Mouse (Mus musculus): Measurements from ENCODE around the gene Mus81.
"Not testable (repeated sequence)": the region's sequence is repeated elsewhere in the genome, so short reads cannot be mapped to it uniquely, and the experiment has no call there.

Gene Mus81

GRCm38 (mm10) chr19:5492641-5493040 lies 4.4 kb upstream of the Mus81 start:
- no peak for DNase-seq (ENCODE audit: low spot score in 2 of 2)

DNA sequence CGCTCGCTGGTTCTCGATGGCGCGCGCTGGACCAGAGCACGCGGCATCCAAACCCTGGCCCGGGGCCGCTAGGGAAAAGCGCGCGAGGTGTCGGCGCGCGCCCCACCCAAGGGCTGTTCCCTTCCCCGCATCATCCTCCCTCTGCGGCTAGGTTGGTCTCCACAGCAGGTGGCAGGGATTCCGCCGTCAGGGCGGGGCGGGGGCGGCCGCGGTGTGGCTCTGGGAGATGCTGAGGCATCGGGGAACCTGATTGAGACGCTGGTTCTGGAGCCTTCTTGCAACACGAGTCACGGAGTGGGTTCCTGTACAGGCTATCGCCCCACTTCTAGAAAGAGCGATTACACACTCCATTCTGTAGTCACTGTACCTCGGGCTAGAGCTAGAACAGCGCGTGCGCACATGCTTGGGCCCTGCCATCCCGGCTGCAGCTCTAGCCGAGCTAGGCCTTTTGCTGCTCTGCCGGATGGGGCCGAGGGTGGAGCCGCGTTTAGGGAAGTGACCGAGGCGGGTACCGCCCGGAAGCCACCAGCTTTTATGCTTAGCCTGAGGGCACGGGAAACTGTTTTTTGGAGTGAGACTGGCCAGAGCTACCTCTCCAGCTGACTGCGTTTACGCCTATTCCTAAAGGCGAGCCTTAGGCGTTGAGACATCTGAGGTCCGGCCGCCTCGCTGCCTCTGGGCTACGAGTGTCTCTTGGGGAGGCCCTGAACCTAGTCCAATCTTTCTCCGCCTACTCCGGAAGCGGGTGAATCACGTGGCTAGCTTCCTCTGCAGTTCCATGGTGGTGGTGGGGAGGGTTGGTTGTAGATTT lies 2.9 kb upstream of the Mus81 start:
- DNase-seq (ENCODE audit: low spot score in 2 of 2) = peak in 1 of 2 experiments; percentile 84

GRCm38 (mm10) chr19:5490313-5490897 lies 2.2 kb upstream of the Mus81 start, which contains the start of gene Cfl1:
Cfl1 (plus strand) TSS chr19:5490455.
- DNase-seq (ENCODE audit: low spot score in 2 of 2) = peak; percentile 88 to 96

GRCm38 (mm10) chr19:5489721-5490120 lies 1.5 kb upstream of the Mus81 start:
- not testable (repeated sequence) for DNase-seq (ENCODE audit: low spot score in 2 of 2)

DNA sequence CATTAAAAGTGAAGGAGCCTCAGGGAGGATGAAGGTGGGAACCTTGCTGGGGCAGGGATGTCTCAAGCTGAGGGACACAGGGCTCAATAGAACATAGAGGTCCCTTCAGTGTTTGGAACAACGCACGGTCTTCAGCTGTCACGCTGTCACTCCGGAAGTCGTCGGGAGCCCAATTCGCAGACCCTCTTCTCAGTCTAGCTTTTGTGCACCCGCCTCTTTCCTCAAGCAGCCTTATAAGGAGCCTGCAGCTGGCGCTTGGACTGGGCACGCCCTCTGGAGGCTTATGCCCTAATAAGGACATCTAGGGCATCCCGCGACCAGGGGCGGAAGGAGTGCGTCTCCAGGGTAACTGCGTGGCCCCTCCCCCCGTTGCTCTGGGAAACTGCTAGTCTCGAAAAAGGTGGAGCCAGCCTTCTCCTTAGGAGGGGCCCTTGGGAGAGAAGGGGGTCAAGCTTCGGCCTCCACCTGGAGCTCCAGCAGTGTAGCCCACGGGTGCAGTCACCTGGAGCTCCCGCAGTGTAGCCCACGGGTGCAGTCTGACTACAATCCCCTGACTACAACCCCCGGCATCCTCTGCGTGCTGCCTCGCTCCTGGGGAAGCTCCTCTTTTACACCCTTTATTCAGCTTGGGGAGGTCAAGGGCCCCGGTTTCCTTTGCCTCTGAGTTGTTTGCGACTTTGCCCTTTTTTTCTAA lies 823 bp upstream of the Mus81 start:
- peak; percentile 96 to 98 for DNase-seq (ENCODE audit: low spot score in 2 of 2)

DNA sequence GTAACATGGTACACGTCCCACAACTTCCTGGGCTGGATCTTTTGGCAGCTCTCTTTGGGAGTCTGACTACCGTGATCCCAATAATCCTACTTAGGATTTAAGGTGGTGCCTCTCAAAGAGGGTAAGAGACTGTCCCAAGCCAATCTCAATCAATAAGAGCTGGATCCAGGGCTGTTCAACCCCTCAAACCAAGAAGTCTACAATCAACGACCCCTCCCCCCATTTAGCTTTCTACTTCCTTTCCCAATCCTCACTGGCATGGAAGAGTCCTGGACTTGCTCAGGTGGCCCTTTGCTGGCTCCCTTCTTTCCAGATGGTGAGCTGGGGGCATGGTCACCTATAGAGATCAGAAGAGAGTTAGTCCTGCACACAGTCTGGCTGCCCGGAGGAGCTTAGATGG lies 1.4 kb downstream of the Mus81 start:
- DNase-seq (ENCODE audit: low spot score in 2 of 2) = no peak

GRCm38 (mm10) chr19:5486286-5486685 lies 1.9 kb downstream of the Mus81 start:
- no peak for DNase-seq (ENCODE audit: low spot score in 2 of 2)

DNA sequence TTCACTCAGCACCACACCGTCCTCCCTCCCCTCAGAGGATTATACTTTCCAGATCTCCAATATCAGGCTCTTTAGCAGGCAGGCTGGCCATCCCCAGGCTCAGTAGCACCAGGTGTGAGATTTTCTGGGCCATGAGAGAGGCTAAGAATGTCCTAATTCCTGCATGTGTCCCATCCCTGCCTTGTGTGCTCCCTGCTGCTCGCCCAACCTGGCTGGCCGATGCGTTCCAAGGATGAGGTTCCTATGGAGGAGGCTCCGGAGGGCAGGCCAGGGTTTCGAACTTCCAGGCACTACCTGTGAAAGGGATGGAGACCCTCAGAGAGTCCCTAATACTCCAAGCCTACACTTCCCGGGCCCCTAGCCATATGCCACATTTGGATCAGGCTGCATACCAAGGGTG lies 2.4 kb downstream of the Mus81 start:
- no peak for DNase-seq (ENCODE audit: low spot score in 2 of 2)

DNA sequence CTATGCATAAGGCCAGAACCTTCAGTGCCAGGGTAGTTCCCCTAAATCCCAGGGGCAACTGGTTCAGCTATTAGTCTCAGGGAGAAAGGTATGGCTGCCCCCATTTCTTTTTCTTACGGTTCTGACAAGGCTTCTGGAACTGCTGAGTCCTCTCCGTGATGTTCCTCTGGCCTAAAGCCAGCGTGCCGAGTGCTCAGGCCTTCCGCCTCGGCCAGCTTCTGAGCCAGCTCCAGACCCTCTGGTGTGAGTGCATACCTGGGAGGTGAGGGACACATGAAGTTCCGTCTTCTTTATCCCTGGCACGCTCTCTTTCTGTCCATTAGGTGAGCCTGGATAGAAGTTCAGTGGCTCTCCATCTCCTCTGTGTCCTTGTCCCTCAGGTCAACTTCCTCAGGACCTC lies 2.8 kb downstream of the Mus81 start:
- DNase-seq (ENCODE audit: low spot score in 2 of 2) = no peak

DNA sequence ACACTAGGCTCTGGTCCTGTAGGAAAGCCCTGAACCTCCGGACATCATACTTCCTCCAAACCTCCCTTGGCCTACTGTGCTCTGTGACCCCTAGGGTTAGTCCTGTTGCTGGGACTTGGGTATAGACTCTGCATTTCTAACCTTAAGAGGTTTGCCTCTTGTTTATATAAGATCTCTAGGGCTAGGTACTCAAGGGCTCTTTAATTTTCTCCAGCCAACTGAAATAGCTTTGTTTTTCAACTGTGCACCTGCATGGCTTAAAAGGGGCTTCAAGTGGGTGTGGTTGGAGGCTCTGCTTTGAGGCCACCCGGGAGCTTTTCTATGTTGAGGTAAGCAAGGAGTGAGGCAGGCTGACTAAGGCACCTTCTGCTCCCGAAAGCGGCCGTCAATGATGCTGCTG lies 3.7 kb downstream of the Mus81 start:
- DNase-seq (ENCODE audit: low spot score in 2 of 2) = no peak

DNA sequence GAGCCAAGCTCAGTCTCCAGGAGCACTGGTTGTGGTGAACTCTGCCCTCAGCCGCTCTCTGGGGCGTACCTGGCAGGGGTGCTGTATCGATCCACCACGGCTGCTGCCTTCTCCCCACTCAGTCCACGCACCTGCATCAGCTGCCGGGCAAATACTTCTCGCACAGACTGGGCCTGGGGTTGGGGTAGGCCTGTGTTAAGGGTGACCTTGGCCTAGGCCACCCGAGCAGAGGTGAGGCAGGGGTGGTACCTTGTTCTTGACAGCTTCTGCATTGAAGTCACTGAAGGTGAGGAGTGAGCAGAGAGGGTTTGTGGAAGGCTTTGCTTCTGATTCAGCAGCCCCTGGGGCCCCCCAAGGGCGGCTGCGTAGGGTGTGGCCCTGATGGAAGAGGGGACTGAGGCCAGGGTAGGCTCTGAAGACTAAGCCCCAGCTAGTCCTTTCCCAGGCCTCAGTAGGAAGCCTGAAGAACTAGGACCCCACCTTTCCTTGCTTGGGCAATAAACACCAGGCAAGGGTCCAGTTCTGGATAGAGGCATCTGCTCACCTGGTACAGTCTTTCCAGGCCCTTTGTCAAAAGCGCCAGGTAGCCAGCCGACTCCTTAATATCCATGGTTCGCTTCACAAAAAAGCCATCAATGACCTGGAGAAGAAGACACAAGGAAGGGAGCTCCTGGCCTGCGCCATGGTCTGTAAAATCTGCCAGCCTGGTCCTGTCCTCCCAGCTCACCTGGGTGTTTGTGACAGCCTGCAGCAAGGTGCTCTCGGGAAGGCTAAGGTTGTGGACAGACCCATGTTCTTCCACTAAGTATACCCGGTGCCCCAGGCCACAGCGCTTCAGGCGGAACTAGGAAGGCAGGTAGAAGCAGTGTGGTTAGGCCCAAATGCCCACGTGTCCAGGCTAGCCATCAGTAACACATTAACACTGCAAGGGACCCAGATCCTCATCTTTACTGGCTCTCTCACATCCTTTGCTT lies 4.5 kb downstream of the Mus81 start:
- no peak for DNase-seq (ENCODE audit: low spot score in 2 of 2)

DNA sequence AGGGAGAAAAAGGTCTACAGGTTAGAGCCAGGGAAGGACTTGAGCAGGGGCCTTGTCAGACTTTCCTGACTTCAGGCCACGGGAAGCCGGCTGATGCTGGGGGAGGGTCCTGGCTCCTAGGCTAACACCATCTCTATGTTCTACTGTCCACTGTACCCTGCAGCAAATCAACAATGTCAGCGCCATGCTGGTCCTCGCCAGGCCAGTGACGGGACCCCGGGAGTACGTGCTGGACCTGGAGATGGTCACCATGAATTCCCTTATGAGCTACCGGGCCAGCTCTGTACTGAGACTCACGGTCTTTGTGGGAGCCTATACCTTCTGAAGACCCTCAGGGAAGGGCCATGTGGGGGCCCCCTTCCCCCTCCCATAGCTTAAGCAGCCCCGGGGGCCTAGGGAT lies 6.8 kb downstream of the Mus81 start:
- DNase-seq (ENCODE audit: low spot score in 2 of 2) = no peak

GRCm38 (mm10) chr19:5480016-5480415 lies 8.2 kb downstream of the Mus81 start:
- DNase-seq (ENCODE audit: low spot score in 2 of 2) = no peak

- no peak for DNase-seq (ENCODE audit: low spot score in 2 of 2)
Observed at GRCm38 (mm10) chr19:5477668-5478300, 10.4 kb downstream of the Mus81 start.

DNA sequence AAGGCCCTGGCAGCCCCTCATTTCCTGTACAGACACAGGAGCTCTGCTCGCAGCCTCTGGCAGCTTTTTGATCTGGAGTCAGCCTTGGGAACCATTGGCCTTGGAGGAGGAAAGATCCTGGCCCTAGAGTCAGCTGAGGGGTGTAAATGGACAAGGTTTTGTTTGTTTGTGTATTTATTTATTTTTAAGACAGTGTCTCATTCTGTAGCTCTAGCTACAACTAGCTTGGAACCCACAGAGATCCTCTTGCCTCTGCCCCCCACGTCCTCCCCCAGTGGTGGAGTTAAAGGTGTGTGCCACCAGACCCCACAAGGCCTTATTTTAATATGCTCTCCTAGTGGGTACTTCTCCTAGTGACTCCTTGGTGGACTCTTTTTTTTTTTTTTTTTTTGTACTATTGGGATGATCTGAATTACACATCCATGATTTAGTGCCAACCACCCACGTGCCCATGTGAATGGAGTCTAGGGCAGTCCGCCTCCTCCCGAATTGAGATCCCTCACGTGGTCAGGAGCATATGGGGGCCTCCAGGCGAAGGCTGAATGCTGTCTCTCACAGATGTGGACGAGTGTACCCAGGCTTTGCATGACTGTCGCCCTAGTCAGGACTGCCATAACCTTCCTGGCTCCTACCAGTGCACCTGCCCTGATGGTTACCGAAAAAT lies 11.1 kb downstream of the Mus81 start:
- peak in 1 of 2 experiments; percentile 63 for DNase-seq (ENCODE audit: low spot score in 2 of 2)

DNA sequence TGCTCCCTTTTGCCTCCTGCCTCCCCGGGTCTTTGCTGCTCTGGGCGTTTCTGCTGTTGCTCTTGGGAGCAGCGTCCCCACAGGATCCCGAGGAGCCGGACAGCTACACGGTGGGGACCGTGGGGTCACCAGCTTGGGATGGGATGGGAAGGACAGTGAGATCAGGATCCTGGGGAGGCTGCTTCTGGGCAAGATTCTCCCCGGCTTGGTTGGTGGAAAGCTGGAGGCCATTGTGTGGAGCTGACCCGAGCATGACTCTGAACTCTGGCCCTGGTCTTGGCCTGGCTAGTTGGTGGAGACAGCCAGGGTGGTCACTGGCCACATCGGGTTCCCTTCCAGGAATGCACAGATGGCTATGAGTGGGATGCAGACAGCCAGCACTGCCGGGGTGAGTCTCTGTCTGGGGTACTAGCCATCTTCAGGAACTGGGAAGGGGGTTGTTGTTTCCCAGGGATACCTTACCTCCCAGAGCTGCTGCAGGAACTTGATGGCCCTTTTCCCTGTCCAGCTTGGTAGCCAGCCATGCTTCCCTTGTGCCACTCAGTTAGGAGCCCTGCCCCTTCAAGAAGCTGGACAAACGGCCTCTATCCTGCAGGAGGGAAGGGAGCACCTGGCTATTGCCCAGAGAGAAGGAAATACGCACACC lies 13.0 kb downstream of the Mus81 start:
- no peak for DNase-seq (ENCODE audit: low spot score in 2 of 2)

DNA sequence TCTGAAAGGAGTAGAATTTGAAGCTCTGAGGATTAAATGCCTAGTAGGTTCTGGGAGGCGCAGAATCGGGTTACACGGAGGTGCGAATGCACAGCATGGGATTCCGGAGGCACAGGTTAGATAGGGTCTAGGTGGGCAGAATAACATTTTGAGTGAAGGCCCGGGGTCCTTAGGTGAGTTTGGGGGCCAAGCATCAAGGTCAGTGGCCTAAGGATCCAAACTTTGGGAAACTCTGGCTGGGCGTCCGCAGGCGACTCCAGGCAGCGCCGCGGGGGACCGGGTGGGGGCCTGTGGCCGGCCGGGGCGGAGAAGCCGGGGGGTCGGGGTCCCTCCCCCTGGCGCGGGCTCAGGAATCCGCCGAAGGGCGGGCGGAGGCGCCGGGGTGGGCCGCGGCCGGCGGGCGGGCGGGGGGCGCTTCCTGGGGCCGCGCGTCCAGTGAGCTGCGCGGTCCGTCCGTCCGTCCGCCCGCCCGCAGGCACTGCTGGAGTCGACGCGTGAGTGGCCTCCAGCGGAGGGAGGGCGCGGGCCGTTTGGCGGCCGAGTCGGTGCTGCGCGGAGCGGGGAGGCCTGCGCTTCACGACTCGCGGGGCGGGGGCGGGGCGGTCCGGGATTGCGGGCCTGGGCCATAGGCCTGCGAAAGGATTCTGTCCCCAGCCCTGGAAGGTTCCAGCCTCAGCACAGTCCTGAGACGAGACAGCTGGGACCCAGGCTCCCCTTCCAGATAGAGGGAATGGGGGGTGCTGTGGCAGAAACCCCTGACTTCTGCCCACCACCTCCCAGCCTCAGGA lies 13.7 kb downstream of the Mus81 start:
- no peak for DNase-seq (ENCODE audit: low spot score in 2 of 2)

DNA sequence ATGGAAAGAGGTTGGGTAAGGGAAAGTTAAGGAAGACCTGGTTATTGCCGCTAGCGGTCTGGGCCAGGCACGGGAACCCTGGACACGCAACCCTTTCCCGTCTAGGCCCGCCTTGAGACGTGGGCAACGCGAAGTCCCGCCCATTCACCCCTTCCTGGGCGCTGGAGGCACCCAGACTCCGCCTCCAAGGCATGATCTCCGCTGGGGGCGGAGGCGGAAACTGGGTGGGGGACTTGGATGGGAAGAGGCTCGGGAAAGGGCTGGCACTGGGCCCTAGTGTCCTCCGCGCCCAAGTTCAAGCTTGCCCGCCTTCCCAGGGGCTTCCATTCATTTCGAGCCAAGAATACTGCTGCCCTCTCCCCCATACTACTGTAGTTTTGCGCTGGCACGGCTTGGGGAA lies 14.5 kb downstream of the Mus81 start, which contains the start of gene Efemp2:
Gene Efemp2, plus strand, starts transcription at position 235 of the 400 bp plus-strand sequence.
- peak in 1 of 2 experiments; percentile 64 for DNase-seq (ENCODE audit: low spot score in 2 of 2)

GRCm38 (mm10) chr19:5472857-5473256 lies 15.3 kb downstream of the Mus81 start:
- no peak for DNase-seq (ENCODE audit: low spot score in 2 of 2)
